Mouse (Mus musculus) midbrain, embryonic 13.5 days (tissue): Measurements from ENCODE around the gene Gm13279. TPM values are rescaled to one million over a fixed set of nuclear protein-coding genes. Genes with fewer than 3 reads are reported as not detected.
"Not testable (repeated sequence)": the region's sequence is repeated elsewhere in the genome, so short reads cannot be mapped to it uniquely, and the experiment has no call there.

Source experiments
- ATAC-seq: fragments of 200-750 bp; cut with Nextera tagmentation; 2 replicates; pipeline ENCODE4 v1.8.0; 2017; ENCODE audit warnings: mild to moderate bottlenecking, moderate TSS enrichment, moderate library complexity
- H3K27ac ChIP-seq: fragments of 300-500 bp; sonication (generic); 2 replicates; pipeline ENCODE4 v1.5.1; 2015; ENCODE audit warnings: inconsistent platforms, mild to moderate bottlenecking, moderate library complexity
- H3K27me3 ChIP-seq: fragments of 300-500 bp; sonication (generic); 2 replicates; pipeline ENCODE4 v1.6.1; 2015; ENCODE audit warnings: mild to moderate bottlenecking, inconsistent platforms
- H3K36me3 ChIP-seq: fragments of 300-500 bp; sonication (generic); 2 replicates; pipeline ENCODE4 v1.6.1; 2015; ENCODE audit warnings: mild to moderate bottlenecking, inconsistent platforms
- H3K4me1 ChIP-seq: fragments of 300-500 bp; sonication (generic); replicated peaks from 2 replicates; pipeline ENCODE4 v1.6.1; 2015; ENCODE audit warnings: inconsistent platforms
- H3K4me2 ChIP-seq: fragments of 300-500 bp; sonication (generic); replicated peaks from 2 replicates; pipeline ENCODE4 v1.6.1; 2015; ENCODE audit warnings: moderate library complexity, mild to moderate bottlenecking, inconsistent platforms
- H3K4me3 ChIP-seq: fragments of 300-500 bp; sonication (generic); replicated peaks from 2 replicates; pipeline ENCODE4 v1.5.1; 2015; ENCODE audit warnings: mild to moderate bottlenecking, inconsistent platforms
- H3K9ac ChIP-seq: fragments of 300-500 bp; sonication (generic); replicated peaks from 2 replicates; pipeline ENCODE4 v1.6.1; 2015; ENCODE audit warnings: mild to moderate bottlenecking, inconsistent platforms
- H3K9me3 ChIP-seq: fragments of 300-500 bp; sonication (generic); 2 replicates; pipeline ENCODE4 v1.6.1; 2016; ENCODE audit warnings: mild to moderate bottlenecking, inconsistent platforms
- WGBS: fragments of 180-500 bp; shearing (Covaris S2); methylation state at CpG from one replicate; pipeline ENCODE4 v1.1.7; 2015; 5-methylcytosine and 5-hydroxymethylcytosine counted together
- polyA plus RNA-seq: library from polyadenylated mRNA; unstranded; fragments of >200 nt; fragmentation: Nextera tagmentation; extraction: Ambion mirVana; gene quantifications from 2 replicates; pipeline ENCODE4 v1.2.1, GENCODE M21; 2015

Gm13279 gene
- polyA plus RNA-seq, 1 experiment from 2014 or later, result not detected

DNA sequence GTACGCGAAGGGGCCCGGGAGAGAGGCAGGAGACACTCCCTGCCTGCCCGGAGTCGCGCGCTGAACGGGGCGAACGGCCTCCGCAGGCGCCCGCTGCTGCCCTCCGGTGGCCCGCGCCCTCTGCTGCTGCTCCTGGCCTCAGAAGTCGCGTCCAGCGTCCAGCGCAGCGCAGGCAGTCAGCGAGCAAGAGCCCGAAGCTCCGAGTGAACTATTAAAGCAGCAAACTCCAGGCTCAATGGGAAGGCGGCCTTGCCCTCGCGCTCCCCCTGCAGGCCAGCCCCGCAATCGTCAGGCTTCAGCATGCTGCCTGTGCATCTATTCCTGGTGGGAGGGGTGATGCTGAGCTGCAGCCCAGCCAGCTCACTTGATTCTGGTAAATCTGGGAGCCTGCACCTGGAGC lies 20.6 kb upstream of the Gm13279 start, which contains the start of gene Gm13289:
Gm13289 (plus strand) TSS at position 301 of the 400 bp plus-strand sequence.
- H3K4me3 ChIP-seq, H3K4me2 ChIP-seq, ATAC-seq, H3K27ac ChIP-seq, H3K27me3 ChIP-seq, H3K4me1 ChIP-seq, H3K36me3 ChIP-seq, H3K9ac ChIP-seq, H3K9me3 ChIP-seq: not testable (repeated sequence)
- WGBS, result no CpG with 5 or more reads among the region's 29 CpGs

DNA sequence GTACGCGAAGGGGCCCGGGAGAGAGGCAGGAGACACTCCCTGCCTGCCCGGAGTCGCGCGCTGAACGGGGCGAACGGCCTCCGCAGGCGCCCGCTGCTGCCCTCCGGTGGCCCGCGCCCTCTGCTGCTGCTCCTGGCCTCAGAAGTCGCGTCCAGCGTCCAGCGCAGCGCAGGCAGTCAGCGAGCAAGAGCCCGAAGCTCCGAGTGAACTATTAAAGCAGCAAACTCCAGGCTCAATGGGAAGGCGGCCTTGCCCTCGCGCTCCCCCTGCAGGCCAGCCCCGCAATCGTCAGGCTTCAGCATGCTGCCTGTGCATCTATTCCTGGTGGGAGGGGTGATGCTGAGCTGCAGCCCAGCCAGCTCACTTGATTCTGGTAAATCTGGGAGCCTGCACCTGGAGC lies 17.6 kb upstream of the Gm13279 start, which contains the start of gene Gm13272:
Gm13272 (plus strand) TSS at position 301 of the 400 bp plus-strand sequence.
- not testable (repeated sequence) for H3K4me1 ChIP-seq, H3K27ac ChIP-seq, ATAC-seq, H3K4me2 ChIP-seq, H3K9ac ChIP-seq, H3K9me3 ChIP-seq, H3K27me3 ChIP-seq, H3K4me3 ChIP-seq, H3K36me3 ChIP-seq
- no CpG with 5 or more reads among the region's 29 CpGs for WGBS

DNA sequence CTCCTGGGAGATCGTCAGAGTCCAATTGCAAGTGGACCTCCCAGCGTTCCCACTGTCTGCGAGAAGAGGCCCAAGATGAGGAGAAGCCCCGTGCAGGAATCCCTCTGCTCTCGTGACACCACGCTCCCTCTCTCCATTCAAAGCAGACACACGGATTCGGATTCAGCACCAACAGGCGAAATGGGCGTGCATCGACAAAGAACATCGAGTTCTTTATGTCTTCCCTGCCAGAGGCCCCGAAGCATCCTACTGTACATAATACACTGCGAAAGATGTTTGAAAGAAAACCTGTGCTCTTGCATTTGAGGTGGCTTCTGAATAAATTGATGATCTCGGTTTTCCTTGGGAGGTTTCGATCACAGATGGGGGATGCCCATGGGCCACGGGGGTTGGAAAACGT lies 16.9 kb upstream of the Gm13279 start:
- not testable (repeated sequence) for ATAC-seq, H3K4me2 ChIP-seq, H3K9ac ChIP-seq, H3K27ac ChIP-seq, H3K9me3 ChIP-seq, H3K4me3 ChIP-seq, H3K36me3 ChIP-seq, H3K4me1 ChIP-seq, H3K27me3 ChIP-seq
- 54% methylated on average over 16 of the region's 18 CpGs for WGBS

DNA sequence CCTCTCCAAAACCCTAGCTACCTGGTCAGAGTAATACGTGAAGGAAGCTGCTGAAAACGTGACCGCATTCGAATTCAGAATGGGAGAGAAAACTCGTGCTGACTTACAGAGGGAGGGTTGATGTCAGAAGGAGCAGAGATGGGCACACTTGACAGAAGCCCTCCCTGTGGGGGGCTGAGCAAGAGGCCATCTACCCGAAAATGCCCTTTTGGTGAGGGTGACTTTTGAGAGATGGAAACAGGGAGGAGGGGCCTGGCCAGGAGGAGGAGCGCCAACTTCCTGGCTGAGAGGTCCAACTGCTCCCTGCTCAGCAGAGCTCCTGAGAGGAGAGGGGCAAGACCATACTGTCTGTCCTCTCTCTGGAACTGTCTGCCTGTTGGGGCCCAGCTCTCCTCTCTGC lies 15.4 kb upstream of the Gm13279 start, which contains the start of gene Ifnz:
Ifnz (plus strand) TSS at position 301 of the 400 bp plus-strand sequence.
- WGBS, result 12% methylated on average over 4 of the region's 7 CpGs
- not testable (repeated sequence) for H3K4me3 ChIP-seq, H3K36me3 ChIP-seq

DNA sequence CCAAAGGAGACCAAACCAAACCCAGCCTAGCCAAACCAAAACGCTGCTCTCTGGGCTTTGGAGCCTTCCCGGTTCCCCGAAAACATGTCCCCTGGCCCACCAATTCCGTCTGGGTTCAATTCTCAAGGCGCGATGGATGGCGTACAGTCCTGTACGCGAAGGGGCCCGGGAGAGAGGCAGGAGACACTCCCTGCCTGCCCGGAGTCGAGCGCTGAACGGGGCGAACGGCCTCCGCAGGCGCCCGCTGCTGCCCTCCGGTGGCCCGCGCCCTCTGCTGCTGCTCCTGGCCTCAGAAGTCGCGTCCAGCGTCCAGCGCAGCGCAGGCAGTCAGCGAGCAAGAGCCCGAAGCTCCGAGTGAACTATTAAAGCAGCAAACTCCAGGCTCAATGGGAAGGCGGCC lies 14.9 kb upstream of the Gm13279 start:
- H3K27ac ChIP-seq, H3K4me3 ChIP-seq, H3K36me3 ChIP-seq, H3K9ac ChIP-seq, H3K27me3 ChIP-seq, H3K9me3 ChIP-seq, ATAC-seq, H3K4me1 ChIP-seq: not testable (repeated sequence)
- H3K4me2 ChIP-seq, result peak overlapping the region; percentile 41
- WGBS, result 0% methylated on average over 15 of the region's 31 CpGs

More for the DNA sequence above, 15.4 kb upstream of the Gm13279 start, which contains the start of gene Ifnz:
- ATAC-seq, H3K27ac ChIP-seq, H3K4me1 ChIP-seq, H3K9ac ChIP-seq, H3K27me3 ChIP-seq, H3K9me3 ChIP-seq: not testable (repeated sequence)
- H3K4me2 ChIP-seq, result peak within 1 kb of the TSS; percentile 41

DNA sequence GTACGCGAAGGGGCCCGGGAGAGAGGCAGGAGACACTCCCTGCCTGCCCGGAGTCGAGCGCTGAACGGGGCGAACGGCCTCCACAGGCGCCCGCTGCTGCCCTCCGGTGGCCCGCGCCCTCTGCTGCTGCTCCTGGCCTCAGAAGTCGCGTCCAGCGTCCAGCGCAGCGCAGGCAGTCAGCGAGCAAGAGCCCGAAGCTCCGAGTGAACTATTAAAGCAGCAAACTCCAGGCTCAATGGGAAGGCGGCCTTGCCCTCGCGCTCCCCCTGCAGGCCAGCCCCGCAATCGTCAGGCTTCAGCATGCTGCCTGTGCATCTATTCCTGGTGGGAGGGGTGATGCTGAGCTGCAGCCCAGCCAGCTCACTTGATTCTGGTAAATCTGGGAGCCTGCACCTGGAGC lies 11.8 kb upstream of the Gm13279 start, which contains the start of gene Gm13276:
Gm13276 (plus strand) TSS at position 301 of the 400 bp plus-strand sequence.
- H3K27me3 ChIP-seq, H3K4me2 ChIP-seq, H3K4me1 ChIP-seq, H3K9me3 ChIP-seq, H3K4me3 ChIP-seq, H3K9ac ChIP-seq, H3K27ac ChIP-seq, H3K36me3 ChIP-seq, ATAC-seq: not testable (repeated sequence)
- WGBS, result no CpG with 5 or more reads among the region's 27 CpGs

GRCm38 (mm10) chr4:88788402-88788801 lies 8.8 kb upstream of the Gm13279 start, which contains the start of gene Gm13277:
TSS of gene Gm13277 (plus strand) at chr4:88788632.
- H3K4me2 ChIP-seq, H3K36me3 ChIP-seq, H3K9me3 ChIP-seq, H3K4me1 ChIP-seq, H3K27ac ChIP-seq, H3K9ac ChIP-seq, H3K4me3 ChIP-seq, H3K27me3 ChIP-seq, ATAC-seq: not testable (repeated sequence)
- 0% methylated on average over 3 of the region's 28 CpGs for WGBS

- not testable (repeated sequence) for H3K9ac ChIP-seq, H3K4me1 ChIP-seq, H3K27me3 ChIP-seq, H3K36me3 ChIP-seq, H3K4me3 ChIP-seq, H3K4me2 ChIP-seq, H3K9me3 ChIP-seq, H3K27ac ChIP-seq, ATAC-seq
- WGBS, result no CpG with 5 or more reads among the region's 28 CpGs
These were observed 5.9 kb upstream of the Gm13279 start, which contains the start of gene Gm13278 for GRCm38 (mm10) chr4:88791250-88791649. TSS of gene Gm13278 (plus strand) at chr4:88791550.

GRCm38 (mm10) chr4:88793936-88794675 lies 3.1 kb upstream of the Gm13279 start, which contains the start of gene Gm13275:
TSS of gene Gm13275 (plus strand) at chr4:88794487.
- not testable (repeated sequence) for H3K27ac ChIP-seq, H3K36me3 ChIP-seq, ATAC-seq, H3K4me2 ChIP-seq, H3K9me3 ChIP-seq, H3K9ac ChIP-seq, H3K27me3 ChIP-seq, H3K4me1 ChIP-seq, H3K4me3 ChIP-seq
- 0% methylated on average over 9 of the region's 52 CpGs for WGBS

- 16% methylated on average over 6 of the region's 7 CpGs for whole genome bisulfite sequencing
- not testable (repeated sequence) for ATAC-seq, H3K4me2 ChIP-seq, H3K27me3 ChIP-seq, H3K36me3 ChIP-seq, H3K9ac ChIP-seq, H3K27ac ChIP-seq, H3K4me1 ChIP-seq, H3K9me3 ChIP-seq, H3K4me3 ChIP-seq
These were observed 2.2 kb downstream of the Gm13279 start, which contains the start of gene Gm13285 for GRCm38 (mm10) chr4:88799365-88799764. TSS of gene Gm13285 (plus strand) at chr4:88799665.

GRCm38 (mm10) chr4:88802954-88803353 lies 5.8 kb downstream of the Gm13279 start, which contains the start of gene Gm13287:
TSS of gene Gm13287 (plus strand) at chr4:88803254.
- not testable (repeated sequence) for H3K9ac ChIP-seq, H3K4me3 ChIP-seq, H3K9me3 ChIP-seq, H3K27ac ChIP-seq, H3K4me1 ChIP-seq, H3K36me3 ChIP-seq, ATAC-seq
- H3K27me3 ChIP-seq, result peaks cover 14% of the 10 kb centered on the region; the same call in 1 of the 2 replicates
- no CpG with 5 or more reads among the region's 29 CpGs for WGBS
- H3K4me2 ChIP-seq, result 0 out of 2 replicates have a peak within 1 kb of the TSS, but pooled peaks have one; percentile 17

DNA sequence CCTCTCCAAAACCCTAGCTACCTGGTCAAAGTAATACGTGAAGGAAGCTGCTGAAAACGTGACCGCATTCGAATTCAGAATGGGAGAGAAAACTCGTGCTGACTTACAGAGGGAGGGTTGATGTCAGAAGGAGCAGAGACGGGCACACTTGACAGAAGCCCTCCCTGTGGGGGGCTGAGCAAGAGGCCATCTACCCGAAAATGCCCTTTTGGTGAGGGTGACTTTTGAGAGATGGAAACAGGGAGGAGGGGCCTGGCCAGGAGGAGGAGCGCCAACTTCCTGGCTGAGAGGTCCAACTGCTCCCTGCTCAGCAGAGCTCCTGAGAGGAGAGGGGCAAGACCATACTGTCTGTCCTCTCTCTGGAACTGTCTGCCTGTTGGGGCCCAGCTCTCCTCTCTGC lies 8.0 kb downstream of the Gm13279 start, which contains the start of gene Gm13288:
Gm13288 (plus strand) TSS at position 301 of the 400 bp plus-strand sequence.
- not testable (repeated sequence) for H3K9me3 ChIP-seq, H3K9ac ChIP-seq, H3K27ac ChIP-seq, H3K4me1 ChIP-seq, H3K36me3 ChIP-seq, ATAC-seq, H3K4me3 ChIP-seq
- H3K27me3 ChIP-seq, result peaks cover 15% of the 10 kb centered on the region; the same call in 1 of the 2 replicates
- no CpG with 5 or more reads among the region's 8 CpGs for WGBS
- peak within 1 kb of the TSS; percentile 45 for H3K4me2 ChIP-seq
